Mouse (Mus musculus) thymus, postnatal 10 days (tissue): ENCODE results near the gene Cyp11a1.

Experiments
- DNase-seq, 2 experiments: peaks; one replicate each; pipeline ENCODE4 v3.0.0; 2021; ENCODE audit warnings: low spot score in 2 of 2

Gene Cyp11a1

DNA sequence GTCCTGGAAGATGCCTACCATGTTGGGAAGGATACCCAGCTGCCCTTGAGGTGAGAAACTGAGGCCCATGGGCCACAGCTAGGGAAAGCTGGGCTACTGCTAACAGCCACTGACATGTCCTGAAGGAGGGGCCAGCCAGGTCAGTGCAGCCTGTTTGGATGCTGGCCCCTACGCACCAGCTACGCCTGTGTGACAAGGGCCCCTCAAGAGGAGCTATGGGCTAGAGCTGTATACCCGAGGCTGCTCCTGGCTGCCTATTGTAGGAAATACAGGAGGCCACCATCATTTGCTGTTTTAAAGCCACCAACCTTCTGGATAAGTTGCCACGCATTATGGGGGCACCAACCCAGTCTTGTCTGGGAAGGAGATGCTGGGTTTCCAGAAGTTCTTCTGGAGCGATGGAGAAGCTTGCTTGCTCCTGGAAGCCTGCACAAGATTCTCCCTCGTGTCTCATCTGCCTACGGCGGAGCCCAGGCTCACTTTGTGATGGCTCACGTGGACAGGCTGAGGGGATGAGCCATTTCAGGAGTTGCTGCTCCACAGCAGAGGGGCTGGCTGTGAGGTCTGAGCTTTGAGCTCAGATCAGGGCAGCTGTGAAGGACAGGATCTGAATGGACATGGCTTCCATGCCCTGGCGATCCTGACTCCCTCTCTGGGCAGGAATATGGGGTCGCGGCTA is 2.3 kb downstream of the Cyp11a1 start:
- no peak for DNase-seq

GRCm38 (mm10) chr9:58009015-58009362 is 2.8 kb downstream of the Cyp11a1 start:
- no peak for DNase-seq

DNA sequence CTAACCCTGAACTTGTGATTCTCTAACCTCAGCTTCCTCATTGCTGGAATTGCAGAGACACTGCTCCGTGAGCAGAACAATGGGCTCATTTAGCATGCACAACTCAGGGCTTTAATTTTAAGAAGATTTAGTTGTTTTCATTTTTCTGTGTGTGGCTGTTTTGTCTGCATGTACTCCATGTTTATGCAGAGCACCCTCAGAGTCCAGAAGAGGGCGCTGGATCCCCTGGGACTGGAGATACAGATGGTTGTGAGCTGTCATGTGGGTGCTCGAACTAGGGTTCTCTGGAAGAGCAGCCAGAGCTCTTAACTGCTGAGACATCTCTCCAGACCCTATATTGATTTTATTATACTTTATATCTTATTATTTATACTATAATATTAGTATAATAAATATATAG is 3.4 kb downstream of the Cyp11a1 start:
- no peak for DNase-seq

- no peak for DNase-seq
These were observed 4.8 kb downstream of the Cyp11a1 start for GRCm38 (mm10) chr9:58011027-58011426.

- no peak for DNase-seq
These were observed 5.3 kb downstream of the Cyp11a1 start for GRCm38 (mm10) chr9:58011552-58011951.

DNA sequence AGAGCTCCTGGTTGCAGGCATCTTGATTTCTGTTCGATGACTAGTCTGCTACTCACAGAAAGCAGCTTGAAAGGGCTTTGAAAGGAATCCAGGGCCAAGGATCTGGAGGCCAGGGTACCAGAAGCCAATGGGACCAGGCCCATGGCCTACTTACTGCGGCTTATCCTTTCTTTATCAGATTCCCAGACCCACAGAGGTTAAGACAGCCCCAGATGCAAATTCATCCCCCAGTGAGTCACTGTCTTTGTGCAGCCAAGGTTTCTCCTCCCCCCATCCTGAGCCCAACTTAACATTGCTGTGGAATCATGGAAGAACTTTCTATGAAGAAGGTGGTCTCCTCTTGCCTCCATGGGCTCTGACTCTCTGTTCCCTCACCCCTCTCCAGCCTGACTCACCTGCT is 6.3 kb downstream of the Cyp11a1 start:
- no peak for DNase-seq

DNA sequence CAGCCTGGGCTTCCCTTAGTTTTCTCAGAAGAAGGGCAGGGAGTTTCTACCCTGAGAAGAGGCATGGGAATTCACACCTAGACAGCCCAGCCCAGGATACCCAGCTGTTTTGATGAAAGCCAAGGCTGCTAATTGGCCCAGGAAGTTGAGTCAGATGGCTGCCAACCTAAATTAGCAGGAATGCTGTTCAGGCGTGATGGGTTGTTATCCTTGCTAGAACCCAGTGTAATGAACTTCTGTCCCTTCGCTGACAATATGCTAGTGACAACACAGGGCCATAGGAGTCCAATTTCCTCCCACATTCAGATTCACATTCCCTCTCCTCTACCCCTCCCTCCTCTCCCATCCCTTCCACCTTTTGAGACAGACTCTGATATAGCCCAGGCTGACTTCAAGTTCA is 6.7 kb downstream of the Cyp11a1 start:
- no peak for DNase-seq

DNA sequence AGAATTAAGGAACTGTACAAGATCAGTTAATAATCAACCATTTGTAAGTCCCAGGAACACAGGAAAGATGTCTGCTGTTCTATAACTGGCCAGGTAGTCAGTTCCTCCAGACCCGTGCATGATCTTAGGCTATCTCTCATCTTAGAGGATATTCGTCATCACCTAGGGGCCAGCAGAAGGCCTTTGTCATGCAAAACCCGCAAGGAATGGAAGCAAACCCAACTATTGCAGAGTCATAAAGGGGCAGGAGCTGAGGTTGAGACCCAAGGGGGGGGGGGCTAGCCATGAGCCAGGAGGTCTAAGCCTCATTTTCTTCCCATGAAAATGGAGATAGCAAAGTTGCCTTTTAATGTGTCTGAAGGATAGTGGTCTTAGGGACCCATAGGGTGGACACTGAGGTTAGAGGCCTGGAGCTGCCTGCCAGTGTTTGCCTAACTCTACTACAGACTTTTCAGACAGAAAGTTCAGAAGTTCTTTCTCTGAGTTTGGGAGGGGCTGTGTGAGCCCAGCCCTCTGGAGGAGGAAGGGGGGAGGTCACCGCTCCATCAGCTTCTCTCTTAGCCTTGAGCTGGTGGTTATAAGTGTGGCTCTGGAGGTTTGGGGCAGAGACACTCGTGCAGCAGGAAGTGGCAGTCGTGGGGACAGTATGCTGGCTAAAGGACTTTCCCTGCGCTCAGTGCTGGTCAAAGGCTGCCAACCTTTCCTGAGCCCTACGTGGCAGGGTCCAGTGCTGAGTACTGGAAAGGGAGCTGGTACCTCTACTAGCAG is 8.4 kb downstream of the Cyp11a1 start:
- DNase-seq = no peak

- DNase-seq = no peak
These were observed 9.6 kb downstream of the Cyp11a1 start for GRCm38 (mm10) chr9:58015856-58016255.

- DNase-seq = no peak
These were observed 10.8 kb downstream of the Cyp11a1 start for GRCm38 (mm10) chr9:58016962-58017361.

DNA sequence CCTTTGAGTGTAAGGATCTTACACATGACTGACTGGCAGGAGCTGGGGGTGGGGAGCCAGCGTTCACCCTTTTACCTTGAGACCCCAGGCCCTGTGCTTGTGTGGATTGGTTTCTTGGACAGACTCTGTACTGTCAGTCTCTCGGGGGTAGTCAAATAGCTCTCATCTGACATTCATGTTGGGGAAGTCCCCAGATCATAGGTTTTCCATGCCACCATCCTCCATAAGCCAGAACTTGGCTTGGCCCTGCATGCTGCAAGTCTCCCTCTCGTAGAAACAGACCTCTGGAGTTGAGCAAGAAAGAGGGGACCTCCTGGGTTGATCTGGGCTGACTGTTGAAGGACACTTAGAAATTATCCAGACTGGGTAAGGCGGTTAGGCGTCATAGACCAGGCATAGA is 12.2 kb downstream of the Cyp11a1 start:
- no peak for DNase-seq

GRCm38 (mm10) chr9:58025995-58026394 is 19.8 kb downstream of the Cyp11a1 start:
- DNase-seq = no peak

DNA sequence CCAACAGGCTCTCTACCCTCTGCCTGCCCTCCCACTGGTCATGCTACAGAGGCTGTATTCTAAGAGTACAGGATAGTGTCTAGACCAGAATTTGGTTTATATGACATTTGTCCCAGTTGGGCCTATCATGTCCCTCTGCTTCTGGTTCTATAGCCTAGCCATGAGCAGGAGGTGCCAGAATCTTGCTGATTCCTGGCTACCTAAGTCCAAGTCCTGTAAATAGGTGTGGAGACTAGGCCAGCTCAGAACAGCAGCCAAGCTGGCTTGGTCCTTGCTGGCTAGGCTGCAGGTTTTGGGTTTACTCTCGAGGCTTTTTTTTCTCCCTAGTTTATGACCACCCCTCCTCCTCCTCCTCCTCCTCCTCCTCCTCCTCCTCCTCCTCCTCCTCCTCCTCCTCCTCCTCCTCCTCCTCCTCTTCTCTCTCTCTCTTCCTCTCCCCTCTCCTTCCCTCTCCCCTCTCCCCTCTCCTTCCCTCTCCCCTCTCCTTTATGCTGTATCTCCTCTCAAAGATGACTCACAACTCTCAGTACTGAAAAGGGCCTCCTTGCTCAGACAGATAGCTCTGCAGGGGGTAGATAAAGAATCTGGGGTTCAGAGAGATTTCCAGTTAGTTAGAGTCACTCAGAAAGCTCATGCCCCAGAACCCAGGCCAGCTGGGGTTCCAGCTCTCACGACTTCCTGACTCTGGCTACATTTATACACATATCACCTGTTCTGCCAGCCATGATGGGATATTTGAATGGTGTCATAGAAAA is 21.4 kb downstream of the Cyp11a1 start:
- DNase-seq = no peak

DNA sequence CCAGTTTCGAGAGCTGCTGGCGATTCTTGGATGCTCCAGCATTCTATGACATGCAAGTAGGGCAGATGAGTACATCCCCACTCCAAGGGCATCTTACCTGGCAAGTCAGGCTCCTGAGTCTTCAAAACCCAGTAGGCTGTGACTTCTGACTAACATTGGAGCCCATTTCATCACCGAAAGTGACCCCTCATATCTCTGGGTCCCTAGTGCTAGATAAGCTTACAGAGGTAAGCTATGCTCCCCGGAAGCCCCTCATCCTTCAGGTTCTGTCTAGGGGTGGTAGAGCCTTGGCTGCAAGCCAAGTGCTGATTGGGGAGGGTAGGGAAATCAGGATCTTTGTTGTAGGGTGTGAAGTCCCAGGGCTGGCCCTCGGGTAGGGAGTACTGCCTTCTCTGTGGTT is 22.6 kb downstream of the Cyp11a1 start:
- DNase-seq = no peak

DNA sequence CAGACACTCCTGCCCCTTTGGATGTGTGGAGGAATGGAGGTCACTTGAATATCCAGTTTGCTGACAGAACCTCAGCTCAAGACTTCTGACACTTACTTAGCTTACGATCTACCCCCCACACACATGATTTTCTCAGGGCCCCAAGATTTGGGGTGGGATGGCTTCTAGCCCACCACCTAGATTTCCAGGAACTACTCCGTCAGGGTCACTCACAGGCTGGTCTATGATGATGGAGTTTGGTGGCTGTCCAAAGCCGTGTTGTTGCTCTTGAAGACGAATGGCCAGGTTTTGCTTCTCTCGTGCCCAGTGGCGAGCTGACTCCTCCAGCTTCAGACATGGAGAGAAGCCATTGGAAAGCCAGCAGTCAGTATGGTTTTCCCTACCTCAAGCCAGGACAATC is 23.4 kb downstream of the Cyp11a1 start:
- no peak for DNase-seq

DNA sequence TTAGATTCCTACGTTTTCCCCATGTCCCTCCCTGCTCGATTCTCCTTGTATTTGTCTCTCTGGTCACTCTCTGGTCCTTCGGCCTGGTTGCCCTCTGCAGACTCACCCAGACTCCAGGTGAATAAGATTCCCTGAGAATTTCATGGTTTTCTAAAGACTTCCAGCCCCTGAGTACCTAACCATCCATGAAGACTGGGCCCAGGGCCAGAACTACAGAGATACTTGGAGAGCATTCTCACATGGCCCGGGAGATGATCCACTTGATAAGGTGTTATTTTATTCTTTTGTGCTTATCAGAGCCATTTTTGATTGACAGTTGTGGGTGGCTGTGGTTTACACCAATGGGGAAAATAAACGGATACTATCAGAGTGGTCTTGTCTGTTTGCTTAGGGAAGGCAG is 25.7 kb downstream of the Cyp11a1 start:
- no peak for DNase-seq

DNA sequence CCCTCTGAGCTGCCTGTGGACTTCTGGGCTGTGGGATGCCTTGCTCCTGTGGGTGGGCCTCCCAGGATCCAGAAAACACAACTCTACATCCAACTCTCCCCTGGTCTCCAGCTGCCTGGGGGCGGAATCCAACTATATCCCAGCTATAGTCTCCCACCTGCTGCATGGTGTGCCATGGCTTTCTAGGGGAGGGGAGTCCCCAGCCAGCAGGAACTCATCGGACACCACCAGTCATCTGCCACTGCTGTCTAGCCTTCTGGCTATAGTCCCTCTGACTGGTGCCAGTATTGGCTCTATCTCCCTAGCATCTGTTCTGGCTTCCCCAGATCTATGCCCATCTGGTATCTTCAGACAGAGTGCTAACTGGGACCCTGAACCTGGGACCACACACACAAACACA is 29.3 kb downstream of the Cyp11a1 start:
- no peak for DNase-seq

GRCm38 (mm10) chr9:58035951-58036698 is 29.9 kb downstream of the Cyp11a1 start:
- no peak for DNase-seq

- DNase-seq = no peak
These were observed 30.8 kb downstream of the Cyp11a1 start for GRCm38 (mm10) chr9:58036961-58037360.

DNA sequence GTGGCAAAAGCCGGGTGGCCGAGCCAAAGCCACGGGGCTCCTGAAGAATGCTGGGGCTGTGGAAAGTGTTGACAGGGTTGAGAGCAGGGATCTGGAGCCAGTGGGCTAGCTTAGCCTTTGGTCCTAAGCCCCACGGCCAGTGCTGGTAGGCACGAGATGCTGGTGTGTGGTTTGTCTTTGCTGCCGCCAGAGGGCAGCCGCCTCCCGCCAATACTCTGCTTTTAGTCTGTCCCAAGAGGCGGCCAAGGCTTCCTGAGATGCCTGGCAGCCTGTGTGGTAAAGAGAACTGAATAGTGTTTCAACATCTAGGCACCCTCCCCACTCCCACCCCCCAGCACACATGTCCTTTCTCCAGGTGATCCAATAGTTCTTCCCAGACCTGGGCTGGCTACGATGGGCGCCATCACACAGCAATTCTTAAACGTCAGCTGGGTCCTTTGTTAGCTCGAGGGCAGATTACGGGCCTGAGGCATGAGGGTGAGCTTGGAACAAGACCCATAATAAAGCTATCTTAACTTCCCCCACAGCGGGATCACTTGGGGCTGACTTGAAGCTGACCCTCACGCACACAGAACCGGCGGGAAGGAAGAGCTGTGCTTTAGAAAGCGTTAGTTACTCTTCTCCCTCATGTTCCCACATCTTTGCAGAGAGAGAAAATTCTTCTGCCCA is 32.4 kb downstream of the Cyp11a1 start:
- DNase-seq = peak; percentile 28 to 69

- no peak for DNase-seq
These were observed 34.8 kb downstream of the Cyp11a1 start for GRCm38 (mm10) chr9:58040977-58041376.

DNA sequence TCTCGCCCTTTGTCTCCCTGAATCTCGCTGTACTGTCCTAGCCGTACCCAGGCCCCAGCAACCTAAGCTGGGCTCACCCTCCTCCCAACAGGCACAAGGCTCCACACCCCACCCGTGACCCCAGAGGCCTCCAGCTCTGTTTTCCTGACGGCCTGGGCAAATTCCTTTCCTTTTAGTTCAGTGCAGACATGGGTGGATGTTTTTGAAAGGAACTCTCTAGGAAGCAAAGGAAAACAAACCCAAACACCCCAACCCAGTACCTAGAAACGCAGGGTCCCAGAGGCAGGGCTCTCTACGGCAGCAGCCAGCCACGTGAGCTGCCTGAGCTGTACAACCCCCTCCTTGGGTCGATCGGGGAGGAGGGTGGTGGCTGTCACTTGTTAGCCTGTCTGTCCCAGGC is 36.2 kb downstream of the Cyp11a1 start:
- DNase-seq = no peak
